Mouse (Mus musculus): Measurements from ENCODE around the gene Morn5. TPM values are rescaled to one million over a fixed set of nuclear protein-coding genes. Genes with fewer than 3 reads are reported as not detected.

Gene Morn5
- total and polyA plus RNA-seq, 2 experiments from 2014 or later, result 1.0 to 4.4 TPM

- H3K27ac ChIP-seq (ENCODE audit: low read depth, low read length), result no peak overlapping the region
- WGBS, result 31% methylated on average over 9 of the region's 9 CpGs
- H3K36me3 ChIP-seq (ENCODE audit: insufficient read depth), result no peaks in the 10 kb centered on the region
- no peaks in the 10 kb centered on the region for H3K9me3 ChIP-seq (ENCODE audit: low read length)
- no peak overlapping the region for H3K9ac ChIP-seq
- H3K4me3 ChIP-seq (ENCODE audit: low read depth, low read length), result no peak overlapping the region
- TF ChIP-seq CTCF (IDR thresholded peaks at IDR 0.05; ENCODE audit: low read depth), result no peak
- H3K27me3 ChIP-seq (ENCODE audit: insufficient read depth, low read length), result no peaks in the 10 kb centered on the region
- ATAC-seq (peak; percentile 56), DNase-seq (no peak)
- no peak overlapping the region for H3K4me2 ChIP-seq (ENCODE audit: low read depth)
- H3K4me1 ChIP-seq (ENCODE audit: insufficient read depth), result no peaks in the 10 kb centered on the region
These were observed 17.9 kb downstream of the Morn5 start for GRCm38 (mm10) chr2:36067132-36067531.

- ATAC-seq (no peak), DNase-seq (no peak)
- no peak overlapping the region for H3K4me3 ChIP-seq (ENCODE audit: low read depth, low read length)
- no peak for TF ChIP-seq CTCF (IDR thresholded peaks at IDR 0.05; ENCODE audit: low read depth)
- no peak overlapping the region for H3K9ac ChIP-seq
- WGBS, result 79% methylated on average over 8 of the region's 8 CpGs
- no peak overlapping the region for H3K4me2 ChIP-seq (ENCODE audit: low read depth)
- H3K4me1 ChIP-seq (ENCODE audit: insufficient read depth), result no peaks in the 10 kb centered on the region
- no peaks in the 10 kb centered on the region for H3K9me3 ChIP-seq (ENCODE audit: low read length)
- H3K27me3 ChIP-seq (ENCODE audit: insufficient read depth, low read length), result no peaks in the 10 kb centered on the region
- no peaks in the 10 kb centered on the region for H3K36me3 ChIP-seq (ENCODE audit: insufficient read depth)
- H3K27ac ChIP-seq (ENCODE audit: low read depth, low read length), result no peak overlapping the region
These were observed 22.5 kb downstream of the Morn5 start for GRCm38 (mm10) chr2:36071660-36072305.

DNA sequence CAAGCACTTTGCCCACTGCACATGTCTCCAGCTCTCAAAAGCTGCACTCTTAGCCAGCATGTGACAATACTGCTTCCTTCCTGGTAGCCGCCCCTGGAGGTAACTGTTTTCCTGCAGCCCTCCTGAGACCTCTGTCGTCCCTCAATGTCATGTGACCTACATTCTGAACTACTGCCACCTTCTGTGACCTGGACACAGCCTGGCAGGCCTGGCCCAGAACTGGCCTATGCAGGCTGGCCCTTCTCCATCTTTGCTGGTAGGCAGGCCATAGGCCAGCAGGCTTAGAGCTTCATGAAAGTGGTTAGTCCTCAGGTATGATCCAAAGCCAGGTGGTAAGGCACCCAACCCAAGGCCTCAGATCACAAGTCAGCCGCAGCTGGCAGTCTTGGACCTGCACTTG lies 24.5 kb downstream of the Morn5 start:
- H3K9ac ChIP-seq, result no peak overlapping the region
- no peaks in the 10 kb centered on the region for H3K9me3 ChIP-seq (ENCODE audit: low read length)
- DNase-seq (no peak), ATAC-seq (no peak)
- no peaks in the 10 kb centered on the region for H3K36me3 ChIP-seq (ENCODE audit: insufficient read depth)
- H3K4me1 ChIP-seq (ENCODE audit: insufficient read depth), result 0 out of 2 replicates have a peak, but pooled peaks cover 6% of the 10 kb centered on the region
- no peak for TF ChIP-seq CTCF (IDR thresholded peaks at IDR 0.05; ENCODE audit: low read depth)
- H3K27me3 ChIP-seq (ENCODE audit: insufficient read depth, low read length), result no peaks in the 10 kb centered on the region
- H3K27ac ChIP-seq (ENCODE audit: low read depth, low read length), result no peak overlapping the region
- 61% methylated on average over 3 of the region's 3 CpGs for WGBS
- H3K4me2 ChIP-seq (ENCODE audit: low read depth), result no peak overlapping the region
- H3K4me3 ChIP-seq (ENCODE audit: low read depth, low read length), result no peak overlapping the region

DNA sequence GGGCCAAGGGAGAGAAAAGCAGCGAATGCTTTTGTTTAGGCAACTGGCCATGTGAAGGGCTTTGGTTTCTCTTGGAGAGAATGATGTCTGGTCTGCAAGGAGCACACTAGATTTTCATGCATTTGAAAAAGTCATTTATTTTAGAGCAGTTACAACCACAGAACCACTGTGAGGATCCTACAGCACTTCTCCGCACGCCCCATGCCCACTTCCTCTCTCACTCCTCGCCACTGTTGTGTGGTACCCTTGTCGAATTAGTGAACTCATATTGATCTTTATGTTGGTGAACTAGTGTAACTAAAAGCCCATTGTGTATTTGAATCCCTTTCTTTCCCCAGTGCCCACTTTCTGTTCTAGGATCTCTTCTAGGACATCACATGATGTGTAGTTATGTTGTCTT lies 26.0 kb downstream of the Morn5 start:
- Histone ChIP-seq H3K27me3 (ENCODE audit: insufficient read depth, low read length) (no peaks in the 10 kb centered on the region), H3K9me3 (ENCODE audit: low read length) (no peaks in the 10 kb centered on the region), H3K4me2 (ENCODE audit: low read depth) (no peak overlapping the region), H3K36me3 (ENCODE audit: insufficient read depth) (no peaks in the 10 kb centered on the region), H3K4me3 (ENCODE audit: low read depth, low read length) (no peak overlapping the region), H3K27ac (ENCODE audit: low read depth, low read length) (no peak overlapping the region), H3K4me1 (ENCODE audit: insufficient read depth) (0 out of 2 replicates have a peak, but pooled peaks cover 6% of the 10 kb centered on the region), H3K9ac (no peak overlapping the region)
- no peak for TF ChIP-seq CTCF (IDR thresholded peaks at IDR 0.05; ENCODE audit: low read depth)
- WGBS, result 88% methylated on average over 5 of the region's 5 CpGs
- ATAC-seq (no peak), DNase-seq (no peak)

DNA sequence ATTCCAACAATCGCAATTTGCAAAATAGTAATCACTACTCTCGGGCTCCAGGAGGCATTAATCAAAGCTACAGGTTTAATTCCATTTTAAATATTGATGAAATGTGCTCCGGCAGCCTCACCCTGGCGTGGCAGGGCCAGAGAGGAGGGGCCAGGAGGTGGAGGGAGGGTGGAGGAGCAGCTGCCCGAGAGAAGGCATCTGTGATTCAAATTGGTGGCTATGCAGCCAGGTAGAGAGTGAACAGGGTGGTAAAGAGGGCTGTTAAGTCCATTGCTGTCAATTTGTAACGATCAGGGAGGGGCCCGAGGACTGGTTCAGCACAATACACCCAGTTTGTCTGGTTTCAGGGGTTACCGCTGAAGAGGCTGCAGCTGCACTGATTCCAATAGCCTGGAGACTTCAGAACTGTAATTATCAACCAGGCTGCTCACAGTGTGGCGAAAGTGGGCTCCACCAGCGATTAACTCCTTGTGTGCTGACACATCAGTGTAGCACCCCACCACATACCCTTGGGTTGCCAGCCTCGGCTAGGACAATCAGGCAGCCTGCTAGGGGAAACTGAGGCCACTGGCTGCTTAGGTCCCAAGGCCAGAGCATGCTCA lies 28.0 kb downstream of the Morn5 start:
- no peaks in the 10 kb centered on the region for H3K36me3 ChIP-seq (ENCODE audit: insufficient read depth)
- no peak overlapping the region for H3K4me3 ChIP-seq (ENCODE audit: low read depth, low read length)
- 0 out of 2 replicates have a peak overlapping the region, but pooled peaks have one; percentile 28 for H3K9ac ChIP-seq
- H3K4me1 ChIP-seq (ENCODE audit: insufficient read depth), result 0 out of 2 replicates have a peak, but pooled peaks cover 6% of the 10 kb centered on the region
- H3K27me3 ChIP-seq (ENCODE audit: insufficient read depth, low read length), result no peaks in the 10 kb centered on the region
- 17% methylated on average over 11 of the region's 11 CpGs for WGBS
- no peaks in the 10 kb centered on the region for H3K9me3 ChIP-seq (ENCODE audit: low read length)
- H3K4me2 ChIP-seq (ENCODE audit: low read depth), result peak overlapping the region; percentile 38
- ATAC-seq (peak; percentile 60), DNase-seq (no peak)
- H3K27ac ChIP-seq (ENCODE audit: low read depth, low read length), result no peak overlapping the region
- no peak for TF ChIP-seq CTCF (IDR thresholded peaks at IDR 0.05; ENCODE audit: low read depth)

- Histone ChIP-seq H3K4me1 (ENCODE audit: insufficient read depth) (0 out of 2 replicates have a peak, but pooled peaks cover 6% of the 10 kb centered on the region), H3K36me3 (ENCODE audit: insufficient read depth) (no peaks in the 10 kb centered on the region), H3K9ac (no peak overlapping the region), H3K27ac (ENCODE audit: low read depth, low read length) (no peak overlapping the region), H3K4me2 (ENCODE audit: low read depth) (no peak overlapping the region), H3K9me3 (ENCODE audit: low read length) (no peaks in the 10 kb centered on the region), H3K27me3 (ENCODE audit: insufficient read depth, low read length) (no peaks in the 10 kb centered on the region; the same call in 1 of the 2 replicates), H3K4me3 (ENCODE audit: low read depth, low read length) (no peak overlapping the region)
- no peak for ATAC-seq
- no peak for TF ChIP-seq CTCF (IDR thresholded peaks at IDR 0.05; ENCODE audit: low read depth)
- 37% methylated on average over 9 of the region's 9 CpGs for WGBS
- DNase-seq, result no peak
These were observed 32.2 kb downstream of the Morn5 start for GRCm38 (mm10) chr2:36081446-36081845.
